Mouse (Mus musculus) heart, postnatal 36 days (tissue): ENCODE data around the gene Arsj. TPM values are rescaled to one million over a fixed set of nuclear protein-coding genes. Genes with fewer than 3 reads are reported as not detected.

Source experiments
- DNase-seq, 2 experiments: peaks; one replicate each; pipeline ENCODE4 v3.0.0; 2021 to 2022
- intact Hi-C: fragments of 180-260 bp; cut with DNase I; formaldehyde crosslinking; loops from one replicate; pipeline ENCODE4 v1.15.1; 2025
- total RNA-seq, 2 experiments: library from RNA; stranded (reverse); gene quantifications; 2 replicates each; pipeline ENCODE4 v1.2.3; 2021

Gene Arsj
- total RNA-seq, 2 experiments from 2014 or later: 0.30 to 0.31 TPM

- intact Hi-C loops: no loop called here
- DNase-seq: no peak
Observed at GRCm38 (mm10) chr3:126397985-126398630, 34.6 kb downstream of the Arsj start.

- intact Hi-C loops: loop anchor here (5.0 kb wide), 2 partner anchors 353 to 388 kb away; no protein-coding TSS in a partner anchor
- DNase-seq: no peak
Observed at GRCm38 (mm10) chr3:126400726-126401125, 37.2 kb downstream of the Arsj start.

- peak; percentile 70 to 72 for DNase-seq
- intact Hi-C loops: loop anchor here (1.0 to 5.0 kb wide), 3 partner anchors 356 to 500 kb away; no protein-coding TSS in a partner anchor
Observed at GRCm38 (mm10) chr3:126402836-126403235, 39.4 kb downstream of the Arsj start.

GRCm38 (mm10) chr3:126404199-126404598 lies 40.7 kb downstream of the Arsj start:
- intact Hi-C loops: loop anchor here (2.0 to 5.0 kb wide), 3 partner anchors 357 to 555 kb away; no protein-coding TSS in a partner anchor
- no peak for DNase-seq

GRCm38 (mm10) chr3:126430524-126431064 lies 67.1 kb downstream of the Arsj start:
- DNase-seq: no peak
- intact Hi-C loops: no loop called here

GRCm38 (mm10) chr3:126439331-126439730 lies 75.8 kb downstream of the Arsj start:
- DNase-seq: no peak
- intact Hi-C loops: no loop called here

- no peak for DNase-seq
- intact Hi-C loops: no loop called here
Observed at GRCm38 (mm10) chr3:126449058-126449457, 85.6 kb downstream of the Arsj start.

GRCm38 (mm10) chr3:126449515-126449914 lies 86.0 kb downstream of the Arsj start:
- no peak for DNase-seq
- intact Hi-C loops: no loop called here

GRCm38 (mm10) chr3:126455787-126456482 lies 92.5 kb downstream of the Arsj start:
- no peak for DNase-seq
- intact Hi-C loops: no loop called here

GRCm38 (mm10) chr3:126463119-126463815 lies 99.8 kb downstream of the Arsj start:
- no peak for DNase-seq
- intact Hi-C loops: no loop called here

- intact Hi-C loops: no loop called here
- no peak for DNase-seq
Observed at GRCm38 (mm10) chr3:126464262-126464661, 100.8 kb downstream of the Arsj start.

Other genes starting within 250 kb of the Arsj start
- 100 to 1,000 TPM; 138 to 147 TPM for gene Camk2d, start 232.6 kb downstream of the Arsj start, total RNA-seq